Mouse (Mus musculus) intestine, embryonic 15.5 days (tissue): Measurements from ENCODE around the gene Ttc33. TPM values are rescaled to one million over a fixed set of nuclear protein-coding genes. Genes with fewer than 3 reads are reported as not detected.
A peak's percentile ranks its signal among the peaks of the same experiment; 100 is the strongest.

Source experiments
- ATAC-seq: fragments of 200-750 bp; cut with Nextera tagmentation; 2 replicates; pipeline ENCODE4 v1.8.0; 2017; ENCODE audit warnings: moderate TSS enrichment, moderate library complexity
- H3K27ac ChIP-seq: fragments of 300-500 bp; sonication (generic); 2 replicates; pipeline ENCODE4 v1.5.1; 2015; ENCODE audit warnings: mild to moderate bottlenecking, inconsistent platforms
- H3K27me3 ChIP-seq: fragments of 300-500 bp; sonication (generic); replicated peaks from 2 replicates; pipeline ENCODE4 v1.6.1; 2015; ENCODE audit warnings: inconsistent platforms
- H3K36me3 ChIP-seq: fragments of 300-500 bp; sonication (generic); 2 replicates; pipeline ENCODE4 v1.6.1; 2015; ENCODE audit warnings: inconsistent platforms
- H3K4me1 ChIP-seq: fragments of 300-500 bp; sonication (generic); replicated peaks from 2 replicates; pipeline ENCODE4 v1.6.1; 2015; ENCODE audit warnings: inconsistent platforms
- H3K4me2 ChIP-seq: fragments of 300-500 bp; sonication (generic); replicated peaks from 2 replicates; pipeline ENCODE4 v1.6.1; 2015; ENCODE audit warnings: mild to moderate bottlenecking, inconsistent platforms
- H3K4me3 ChIP-seq: fragments of 300-500 bp; sonication (generic); replicated peaks from 2 replicates; pipeline ENCODE4 v1.5.1; 2015; ENCODE audit warnings: inconsistent platforms
- H3K9ac ChIP-seq: fragments of 300-500 bp; sonication (generic); 2 replicates; pipeline ENCODE4 v1.6.1; 2015; ENCODE audit warnings: inconsistent platforms
- H3K9me3 ChIP-seq: fragments of 300-500 bp; sonication (generic); 2 replicates; pipeline ENCODE4 v1.6.1; 2016; ENCODE audit warnings: inconsistent platforms
- WGBS: fragments of 180-500 bp; shearing (Covaris S2); methylation state at CpG from one replicate; pipeline ENCODE4 v1.1.7; 2015; 5-methylcytosine and 5-hydroxymethylcytosine counted together
- polyA plus RNA-seq: library from polyadenylated mRNA; unstranded; fragments of >200 nt; fragmentation: Nextera tagmentation; extraction: Ambion mirVana; gene quantifications from 2 replicates; pipeline ENCODE4 v1.2.1, GENCODE M21; 2015

The Ttc33 gene
- polyA plus RNA-seq, 1 experiment from 2014 or later = 38.2 TPM

GRCm38 (mm10) chr15:5149187-5149586, 36.1 kb upstream of the Ttc33 start:
- H3K9ac ChIP-seq = no peak overlapping the region
- peak; percentile 66 for ATAC-seq
- H3K36me3 ChIP-seq = no peaks in the 10 kb centered on the region
- WGBS = 39% methylated on average over 4 of the region's 4 CpGs
- H3K27ac ChIP-seq = no peak overlapping the region
- H3K4me1 ChIP-seq = peaks cover 7% of the 10 kb centered on the region
- 0 out of 2 replicates have a peak overlapping the region, but pooled peaks have one; percentile 2 for H3K4me2 ChIP-seq
- H3K9me3 ChIP-seq = no peaks in the 10 kb centered on the region
- H3K4me3 ChIP-seq = no peak overlapping the region
- no peaks in the 10 kb centered on the region for H3K27me3 ChIP-seq

- 95% methylated on average over 6 of the region's 6 CpGs for WGBS
Observed at GRCm38 (mm10) chr15:5152171-5152570, 33.2 kb upstream of the Ttc33 start.

GRCm38 (mm10) chr15:5154621-5155020, 30.7 kb upstream of the Ttc33 start:
- H3K36me3 ChIP-seq = no peaks in the 10 kb centered on the region
- no peaks in the 10 kb centered on the region for H3K9me3 ChIP-seq
- H3K27me3 ChIP-seq = no peaks in the 10 kb centered on the region
- 61% methylated on average over 9 of the region's 9 CpGs for WGBS
- H3K9ac ChIP-seq = no peak overlapping the region
- H3K4me2 ChIP-seq = peak overlapping the region; percentile 30; the same call in 1 of the 2 replicates
- H3K4me3 ChIP-seq = no peak overlapping the region
- peaks cover 9% of the 10 kb centered on the region for H3K4me1 ChIP-seq
- H3K27ac ChIP-seq = no peak overlapping the region
- peak; percentile 64; the same call in 1 of the 2 replicates for ATAC-seq

More at GRCm38 (mm10) chr15:5152171-5152570, 33.2 kb upstream of the Ttc33 start:
- Histone ChIP-seq H3K27me3 (no peaks in the 10 kb centered on the region), H3K4me3 (no peak overlapping the region), H3K9ac (no peak overlapping the region), H3K36me3 (no peaks in the 10 kb centered on the region), H3K4me2 (no peak overlapping the region), H3K9me3 (no peaks in the 10 kb centered on the region), H3K27ac (no peak overlapping the region), H3K4me1 (peaks cover 9% of the 10 kb centered on the region)
- ATAC-seq = no peak

- 0 out of 2 replicates have a peak, but pooled peaks have one; percentile 6 for ATAC-seq
- Histone ChIP-seq H3K36me3 (no peaks in the 10 kb centered on the region), H3K9ac (no peak overlapping the region), H3K27me3 (no peaks in the 10 kb centered on the region), H3K9me3 (no peaks in the 10 kb centered on the region), H3K4me2 (0 out of 2 replicates have a peak overlapping the region, but pooled peaks have one; percentile 30), H3K27ac (no peak overlapping the region), H3K4me3 (no peak overlapping the region), H3K4me1 (peaks cover 9% of the 10 kb centered on the region)
- WGBS = 73% methylated on average over 5 of the region's 5 CpGs
Observed at GRCm38 (mm10) chr15:5155093-5155492, 30.2 kb upstream of the Ttc33 start.

GRCm38 (mm10) chr15:5156355-5156754, 29.0 kb upstream of the Ttc33 start:
- 84% methylated on average over 4 of the region's 4 CpGs for WGBS
- ATAC-seq = no peak
- Histone ChIP-seq H3K4me1 (peaks cover 9% of the 10 kb centered on the region), H3K9me3 (no peaks in the 10 kb centered on the region), H3K27ac (no peak overlapping the region), H3K27me3 (no peaks in the 10 kb centered on the region), H3K9ac (no peak overlapping the region), H3K4me3 (no peak overlapping the region), H3K4me2 (no peak overlapping the region), H3K36me3 (no peaks in the 10 kb centered on the region)

- Histone ChIP-seq H3K4me1 (peaks cover 9% of the 10 kb centered on the region), H3K27ac (no peak overlapping the region), H3K9ac (no peak overlapping the region), H3K27me3 (no peaks in the 10 kb centered on the region), H3K36me3 (no peaks in the 10 kb centered on the region), H3K4me2 (no peak overlapping the region), H3K4me3 (no peak overlapping the region), H3K9me3 (no peaks in the 10 kb centered on the region)
- 70% methylated on average over 1 of the region's 1 CpGs for WGBS
- no peak for ATAC-seq
Observed at GRCm38 (mm10) chr15:5157386-5157785, 27.9 kb upstream of the Ttc33 start.

- Histone ChIP-seq H3K4me3 (no peak overlapping the region), H3K9ac (no peak overlapping the region), H3K36me3 (no peaks in the 10 kb centered on the region), H3K4me1 (peaks cover 9% of the 10 kb centered on the region), H3K4me2 (no peak overlapping the region), H3K27ac (no peak overlapping the region), H3K27me3 (no peaks in the 10 kb centered on the region), H3K9me3 (no peaks in the 10 kb centered on the region)
- ATAC-seq = peak; percentile 61
- 59% methylated on average over 6 of the region's 6 CpGs for WGBS
Observed at GRCm38 (mm10) chr15:5158827-5159226, 26.5 kb upstream of the Ttc33 start.

GRCm38 (mm10) chr15:5165121-5165773, 20.1 kb upstream of the Ttc33 start:
- H3K9ac ChIP-seq = no peak overlapping the region
- H3K4me2 ChIP-seq = no peak overlapping the region
- peaks cover 5% of the 10 kb centered on the region; the same call in 1 of the 2 replicates for H3K36me3 ChIP-seq
- H3K27me3 ChIP-seq = no peaks in the 10 kb centered on the region
- no peak overlapping the region for H3K4me3 ChIP-seq
- no peak overlapping the region for H3K27ac ChIP-seq
- no peaks in the 10 kb centered on the region for H3K4me1 ChIP-seq
- 88% methylated on average over 12 of the region's 12 CpGs for WGBS
- no peak for ATAC-seq
- no peaks in the 10 kb centered on the region for H3K9me3 ChIP-seq

GRCm38 (mm10) chr15:5173217-5173820, 12.0 kb upstream of the Ttc33 start:
- no peak for ATAC-seq
- Histone ChIP-seq H3K4me2 (no peak overlapping the region), H3K9ac (no peak overlapping the region), H3K27me3 (no peaks in the 10 kb centered on the region), H3K4me3 (no peak overlapping the region), H3K36me3 (peaks cover 9% of the 10 kb centered on the region), H3K27ac (no peak overlapping the region), H3K9me3 (no peaks in the 10 kb centered on the region), H3K4me1 (no peaks in the 10 kb centered on the region)
- 89% methylated on average over 12 of the region's 12 CpGs for WGBS

GRCm38 (mm10) chr15:5184668-5185330, 526 bp upstream of the Ttc33 start:
- 32% methylated on average over 11 of the region's 11 CpGs for whole genome bisulfite sequencing
- peak overlapping the region; percentile 92 for H3K9ac ChIP-seq

GRCm38 (mm10) chr15:5186293-5186675, 959 bp downstream of the Ttc33 start:
- 26% methylated on average over 10 of the region's 10 CpGs for WGBS
- Histone ChIP-seq H3K4me3 (peak overlapping the region; percentile 98), H3K4me2 (peak overlapping the region; percentile 69), H3K36me3 (0 out of 2 replicates have a peak, but pooled peaks cover 3% of the 10 kb centered on the region), H3K4me1 (peaks cover 17% of the 10 kb centered on the region), H3K9me3 (no peaks in the 10 kb centered on the region), H3K27me3 (no peaks in the 10 kb centered on the region), H3K9ac (peak overlapping the region; percentile 92), H3K27ac (no peak overlapping the region)
- no peak for ATAC-seq

More at GRCm38 (mm10) chr15:5184668-5185330, 526 bp upstream of the Ttc33 start:
- H3K36me3 ChIP-seq = no peaks in the 10 kb centered on the region
- H3K4me1 ChIP-seq = peaks cover 17% of the 10 kb centered on the region
- no peaks in the 10 kb centered on the region for H3K9me3 ChIP-seq
- H3K27me3 ChIP-seq = no peaks in the 10 kb centered on the region
- peak overlapping the region; percentile 98 for H3K4me3 ChIP-seq
- peak; percentile 72 for ATAC-seq
- peak overlapping the region; percentile 69 for H3K4me2 ChIP-seq
- H3K27ac ChIP-seq = peak overlapping the region; percentile 79

GRCm38 (mm10) chr15:5187116-5187515, 1.8 kb downstream of the Ttc33 start:
- 62% methylated on average over 4 of the region's 4 CpGs for WGBS
- no peak overlapping the region for H3K4me3 ChIP-seq
- no peak overlapping the region for H3K27ac ChIP-seq
- no peak overlapping the region for H3K4me2 ChIP-seq
- no peaks in the 10 kb centered on the region for H3K9me3 ChIP-seq
- 0 out of 2 replicates have a peak, but pooled peaks cover 3% of the 10 kb centered on the region for H3K36me3 ChIP-seq
- H3K27me3 ChIP-seq = no peaks in the 10 kb centered on the region
- H3K4me1 ChIP-seq = peaks cover 17% of the 10 kb centered on the region
- ATAC-seq = no peak
- no peak overlapping the region for H3K9ac ChIP-seq
